Mouse (Mus musculus): ENCODE data around the gene Slc28a1.

- TF ChIP-seq KAT2A (conservative IDR thresholded peaks at IDR 0.05; ENCODE audit: low read depth, low read length) = no peak
- no peak for TF ChIP-seq CTCF (IDR thresholded peaks at IDR 0.05 in 2 of 3, conservative IDR thresholded peaks at IDR 0.05 in 1 of 3; ENCODE audit: control insufficient read depth in 1 of 3, insufficient read depth in 1 of 3, low read depth in 2 of 3, low read length in 3 of 3, poor library complexity in 1 of 3, severe bottlenecking in 1 of 3)
- no peak for TF ChIP-seq POLR2A (IDR thresholded peaks at IDR 0.05; ENCODE audit: control insufficient read depth in 1 of 2, insufficient read depth in 1 of 2, low read depth in 1 of 2, low read length in 2 of 2, poor library complexity in 1 of 2)
- TF ChIP-seq HCFC1 (IDR thresholded peaks at IDR 0.05; ENCODE audit: low read depth, low read length) = no peak
- TF ChIP-seq USF1 (IDR thresholded peaks at IDR 0.05; ENCODE audit: low read depth, low read length) = no peak
- no peak for TF ChIP-seq RAD21 (IDR thresholded peaks at IDR 0.05; ENCODE audit: low read depth, low read length)
- no peak for TF ChIP-seq TAL1 (IDR thresholded peaks at IDR 0.05; ENCODE audit: low read length)
- TF ChIP-seq MAX (IDR thresholded peaks at IDR 0.05; ENCODE audit: low read length) = no peak
- no peak for TF ChIP-seq TCF12 (IDR thresholded peaks at IDR 0.05; ENCODE audit: low read depth, low read length)
- TF ChIP-seq POLR2AphosphoS5 (IDR thresholded peaks at IDR 0.05; ENCODE audit: borderline replicate concordance, low read depth, low read length) = no peak
- TF ChIP-seq ZNF384 (IDR thresholded peaks at IDR 0.05; ENCODE audit: low read depth, low read length) = no peak
- TF ChIP-seq GATA1 (IDR thresholded peaks at IDR 0.05; ENCODE audit: low read depth, low read length) = no peak
- no peak for TF ChIP-seq CHD1 (IDR thresholded peaks at IDR 0.05; ENCODE audit: low read depth, low read length)
Observed at GRCm38 (mm10) chr7:81164411-81164810, 49.8 kb downstream of the Slc28a1 start.

Data from MEL (cell line).